Comparison of ENCODE assay signal across 24 mouse cellular contexts in genomic region chr8:84261098-84261497, GRCm38 (mm10).
"Had no signal": no experiment of that assay in that cellular context is flagged by ENCODE, and none has a peak within 500 bp of the region (broad histone marks: within the 10 kb centered on the region; RNA-seq: fewer than 3 reads in every experiment).

No protein-coding gene starts in this region.

- ATAC-seq: forebrain, embryonic 16.5 days; hindbrain, embryonic 16.5 days; inflammation-experienced regulatory T-cells, adult 6 months; intestine, embryonic 15.5 days; intestine, postnatal 0 days had no signal

- H3K4me3 ChIP-seq: heart, embryonic 10.5 days; heart, embryonic 12.5 days; hindbrain, embryonic 10.5 days; hindbrain, embryonic 12.5 days; intestine, embryonic 15.5 days; left cerebral cortex, adult 2 months; limb, embryonic 10.5 days; limb, embryonic 12.5 days had no signal

- DNase-seq: gastrocnemius, postnatal 14 days; gastrocnemius, postnatal 36 days; heart, adult 18-20 months; heart, postnatal 10 days; heart, postnatal 4 days; kidney, adult 18-20 months; kidney, adult 8-10 months; kidney, postnatal 10 days; kidney, postnatal 25 days; kidney, postnatal 4 days; liver had no signal

- H3K27ac ChIP-seq: heart, embryonic 10.5 days; hindbrain, embryonic 10.5 days; hindbrain, embryonic 12.5 days; hindbrain, embryonic 14.5 days; intestine, embryonic 15.5 days; left cerebral cortex, adult 2 months; limb, embryonic 10.5 days; limb, embryonic 12.5 days had no signal
